Mouse (Mus musculus): ENCODE measurements around the gene Ssx2ip. TPM values are rescaled to one million over a fixed set of nuclear protein-coding genes. Genes with fewer than 3 reads are reported as not detected.

Ssx2ip gene
- polyA plus RNA-seq, 1 experiment from 2014 or later = 33.7 TPM

DNA sequence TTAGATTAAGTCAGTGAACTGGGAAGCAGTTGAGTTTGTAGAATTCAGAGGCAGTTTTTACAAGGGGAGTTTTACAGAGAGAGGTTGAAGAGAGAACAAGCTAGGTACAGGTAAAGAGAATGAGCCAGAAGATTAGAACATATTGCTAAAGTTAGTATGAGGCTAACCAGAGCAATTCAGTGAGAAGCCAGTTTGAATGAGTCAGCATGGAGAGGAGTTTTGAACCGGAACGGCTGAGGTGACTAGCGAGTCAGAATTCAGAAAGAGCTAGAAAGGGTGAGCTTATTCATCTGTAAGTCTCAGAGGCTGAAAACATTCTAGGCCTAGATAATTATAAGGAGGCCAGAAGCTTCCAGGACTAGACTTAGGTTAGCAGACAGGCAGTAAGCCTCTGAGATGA lies 70.0 kb downstream of the Ssx2ip start:
- Histone ChIP-seq H3K4me3 (replicated peaks) (no peak overlapping the region), H3K36me3 (replicated peaks) (no peaks in the 10 kb centered on the region), H3K4me2 (no peak overlapping the region), H3K27ac (no peak overlapping the region), H3K27me3 (no peaks in the 10 kb centered on the region), H3K4me1 (no peaks in the 10 kb centered on the region), H3K9ac (no peak overlapping the region), H3K9me3 (no peaks in the 10 kb centered on the region)
- WGBS = 92% methylated on average over 3 of the region's 3 CpGs
- ATAC-seq (ENCODE audit: low FRiP score) = no peak

DNA sequence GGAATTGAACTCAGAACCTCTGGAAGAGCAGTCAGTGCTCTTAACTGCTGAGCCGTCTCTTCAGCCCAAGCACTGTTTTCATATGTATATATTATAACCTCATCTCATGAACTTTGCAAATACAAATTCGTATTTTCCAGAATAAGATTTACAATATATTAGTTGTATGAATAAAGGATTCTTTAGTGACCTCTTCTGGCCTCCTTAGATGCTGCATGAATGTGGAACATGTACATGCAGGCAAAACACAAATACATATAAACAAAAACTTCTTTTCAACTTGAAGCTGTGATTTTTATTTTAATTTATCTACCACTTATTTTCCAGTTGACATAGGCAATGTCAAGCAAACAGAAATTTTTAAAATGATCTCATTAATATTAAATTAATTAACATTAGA lies 77.6 kb downstream of the Ssx2ip start:
- H3K27me3 ChIP-seq = no peaks in the 10 kb centered on the region
- WGBS = 71% methylated on average over 2 of the region's 2 CpGs
- no peak overlapping the region for H3K4me2 ChIP-seq
- H3K36me3 ChIP-seq (replicated peaks) = no peaks in the 10 kb centered on the region
- H3K9me3 ChIP-seq = no peaks in the 10 kb centered on the region
- no peaks in the 10 kb centered on the region for H3K4me1 ChIP-seq
- H3K27ac ChIP-seq = no peak overlapping the region
- H3K4me3 ChIP-seq (replicated peaks) = no peak overlapping the region
- H3K9ac ChIP-seq = no peak overlapping the region
- ATAC-seq (ENCODE audit: low FRiP score) = no peak

DNA sequence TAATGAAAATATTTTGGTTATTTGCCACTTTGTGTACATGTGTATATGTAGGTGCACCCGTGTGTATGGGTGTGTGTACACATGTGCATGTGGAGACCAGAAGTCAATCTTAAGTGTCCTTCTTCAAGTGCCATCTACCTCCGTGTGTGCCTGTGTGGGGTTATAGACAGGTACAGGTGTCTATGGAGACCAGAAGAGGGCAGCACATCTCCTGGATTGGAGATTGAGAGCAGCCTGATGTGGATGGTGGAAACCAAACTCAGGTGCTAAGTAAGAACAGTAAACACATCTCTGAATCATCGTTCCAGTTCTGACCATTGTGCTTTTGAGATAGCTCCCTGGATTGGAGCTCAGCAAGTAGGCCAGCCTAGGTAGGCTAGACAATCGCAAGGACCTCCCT lies 82.0 kb downstream of the Ssx2ip start:
- Histone ChIP-seq H3K27me3 (no peaks in the 10 kb centered on the region), H3K9ac (no peak overlapping the region), H3K4me1 (no peaks in the 10 kb centered on the region), H3K4me2 (no peak overlapping the region), H3K27ac (no peak overlapping the region), H3K36me3 (replicated peaks) (no peaks in the 10 kb centered on the region), H3K4me3 (replicated peaks) (no peak overlapping the region), H3K9me3 (no peaks in the 10 kb centered on the region)
- ATAC-seq (ENCODE audit: low FRiP score) = no peak
- WGBS = 86% methylated on average over 4 of the region's 4 CpGs

Small RNA genes within 50 kb of the gene (microRNA-seq; reads per million reads assigned to microRNA genes)
- gene Gm22901 = not detected

Other genes with a start within 250 kb of the Ssx2ip start
- 0.14 and 0.33 TPM in 2 replicates for gene Lpar3, start 183.7 kb upstream of the Ssx2ip start, polyA plus RNA-seq (2016; fragmentation: Nextera tagmentation; extraction: Ambion mirVana)
- gene Ctbs, start 45.2 kb downstream of the Ssx2ip start, polyA plus RNA-seq (2016; fragmentation: Nextera tagmentation; extraction: Ambion mirVana) = 4.6 and 5.5 TPM in 2 replicates
- 6.9 and 7.7 TPM in 2 replicates for gene Spata1, start 95.1 kb downstream of the Ssx2ip start, polyA plus RNA-seq (2016; fragmentation: Nextera tagmentation; extraction: Ambion mirVana)
- gene Gng5, start 95.2 kb downstream of the Ssx2ip start, polyA plus RNA-seq (2016; fragmentation: Nextera tagmentation; extraction: Ambion mirVana) = 851 and 914 TPM in 2 replicates
- gene Rpf1, start 116.8 kb downstream of the Ssx2ip start, polyA plus RNA-seq (2016; fragmentation: Nextera tagmentation; extraction: Ambion mirVana) = 73.1 and 74.2 TPM in 2 replicates
- not detected in 2 replicates for gene Uox, start 165.8 kb downstream of the Ssx2ip start, polyA plus RNA-seq (2016; fragmentation: Nextera tagmentation; extraction: Ambion mirVana)
- gene Dnase2b, start 211.0 kb downstream of the Ssx2ip start, polyA plus RNA-seq (2016; fragmentation: Nextera tagmentation; extraction: Ambion mirVana) = not detected in 2 replicates
- not detected in 2 replicates for gene 4930503B20Rik, start 246.7 kb downstream of the Ssx2ip start, polyA plus RNA-seq (2016; fragmentation: Nextera tagmentation; extraction: Ambion mirVana)

Data from forebrain, embryonic 12.5 days (tissue).